Mouse (Mus musculus) thymus, adult 2 months (tissue): ENCODE measurements around the gene Glis3.

Source experiments
- CTCF ChIP-seq: fragments of 200-500 bp; IDR thresholded peaks from 2 replicates; pipeline ENCODE4 v1.5.1; 2012; ENCODE audit warnings: mild to moderate bottlenecking, control low read depth, low read length, moderate library complexity, borderline replicate concordance; ENCODE audit not compliant: control insufficient read depth, poor library complexity, insufficient read depth; ENCODE audit errors: extremely low read depth
- POLR2A ChIP-seq: fragments of 200-500 bp; IDR thresholded peaks from 2 replicates; pipeline ENCODE4 v1.6.1; 2012; ENCODE audit warnings: mild to moderate bottlenecking, low read length, control low read depth, moderate library complexity; ENCODE audit not compliant: control insufficient read depth, poor library complexity, insufficient read depth; ENCODE audit errors: extremely low read depth

DNA sequence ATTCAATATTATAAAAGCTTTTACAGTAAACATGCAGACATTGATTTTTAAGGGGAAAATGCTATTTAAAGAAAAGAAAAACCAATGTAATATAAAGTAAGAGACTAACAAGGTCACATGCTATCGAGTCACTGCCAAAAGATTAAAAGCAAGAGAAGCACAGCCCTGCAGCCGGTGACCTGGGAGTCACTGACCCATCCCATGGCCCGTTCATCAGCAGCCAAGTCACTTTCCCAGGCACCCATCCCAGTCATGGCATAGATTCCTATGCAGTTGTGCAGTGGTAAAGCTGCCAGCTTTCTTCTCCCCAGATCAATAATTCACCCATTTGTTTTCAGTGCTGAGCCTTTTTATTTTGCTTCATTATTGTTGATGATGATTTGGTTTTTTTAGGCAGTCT is 110.0 kb downstream of the Glis3 start:
- TF ChIP-seq CTCF = no peak
- TF ChIP-seq POLR2A = no peak
